Mouse (Mus musculus) lung, postnatal 0 days (tissue): Measurements from ENCODE around the gene Gstp1.

Experiments
- CTCF ChIP-seq: IDR thresholded peaks from 2 replicates; pipeline ENCODE4 v1.5.1; 2016; ENCODE audit warnings: antibody characterized with exemption, mild to moderate bottlenecking
- EP300 ChIP-seq: IDR thresholded peaks from 2 replicates; pipeline ENCODE4 v1.6.1; 2016; ENCODE audit warnings: antibody characterized with exemption, mild to moderate bottlenecking, control low read depth

GRCm38 (mm10) chr19:4015635-4016034 lies 22.1 kb downstream of the Gstp1 start:
- no peak for TF ChIP-seq CTCF
- TF ChIP-seq EP300 = no peak
